Mouse (Mus musculus) ES-Bruce4 (cell line): ENCODE results near the gene Flad1.

Experiments
- CTCF ChIP-seq: IDR thresholded peaks from one replicate; pipeline ENCODE4 v1.8.1; 2011; ENCODE audit warnings: low read depth, low read length
- EP300 ChIP-seq: IDR thresholded peaks from 2 replicates; pipeline ENCODE4 v1.6.1; 2011; ENCODE audit warnings: low read depth, low read length; ENCODE audit not compliant: insufficient read depth
- POLR2A ChIP-seq: IDR thresholded peaks from one replicate; pipeline ENCODE4 v1.8.1; 2011; ENCODE audit warnings: low read length; ENCODE audit not compliant: insufficient read depth

DNA sequence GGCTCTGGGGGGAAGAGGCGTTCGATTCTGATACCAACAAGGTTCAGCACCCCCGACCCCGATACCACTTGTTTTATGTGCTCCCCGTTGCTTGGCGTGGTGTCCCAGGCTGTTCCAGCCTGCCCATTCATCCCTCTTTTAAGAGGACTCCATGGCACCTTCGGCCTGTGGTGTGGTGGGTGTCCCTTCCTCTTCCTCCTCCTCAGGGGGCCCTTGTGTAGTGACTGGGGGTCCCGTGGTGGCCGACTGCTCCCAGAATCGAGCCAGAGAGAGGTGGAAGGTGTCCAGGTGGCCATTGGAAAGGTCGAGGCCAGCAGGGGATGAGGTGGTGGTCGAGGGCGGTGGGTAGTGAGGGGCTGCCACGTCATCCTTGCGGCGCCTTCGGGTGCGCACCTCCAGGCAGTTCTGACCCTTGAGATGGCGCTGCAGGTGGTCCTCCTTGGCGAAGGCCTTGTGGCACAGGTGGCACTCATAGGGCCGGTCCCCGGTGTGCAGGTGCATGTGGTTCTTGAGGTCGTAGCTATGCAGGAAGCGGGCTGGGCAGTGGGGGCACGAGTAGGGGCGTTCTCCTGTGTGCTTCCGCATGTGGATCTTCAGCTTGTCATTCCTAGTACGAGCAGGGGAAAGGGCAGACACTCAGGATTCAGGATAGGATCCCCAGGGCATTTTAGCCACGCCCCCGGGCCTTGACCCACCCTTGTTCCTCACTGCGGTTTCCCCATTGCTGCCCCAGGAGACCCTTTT lies 32.1 kb downstream of the Flad1 start:
- TF ChIP-seq CTCF (no peak), EP300 (no peak), POLR2A (no peak)
